Mouse (Mus musculus): Measurements from ENCODE around the gene Arhgef3.

Arhgef3 gene

GRCm38 (mm10) chr14:27344250-27344990 is 229.7 kb downstream of the Arhgef3 start:
- no peak for DNase-seq (ENCODE audit: low read depth)

- no peak for DNase-seq (ENCODE audit: low read depth)
Observed at GRCm38 (mm10) chr14:27345051-27345885, 230.6 kb downstream of the Arhgef3 start.

GRCm38 (mm10) chr14:27347224-27347623 is 232.5 kb downstream of the Arhgef3 start:
- no peak for DNase-seq (ENCODE audit: low read depth)

- DNase-seq (ENCODE audit: low read depth) = no peak
Observed at GRCm38 (mm10) chr14:27347666-27348065, 233.0 kb downstream of the Arhgef3 start.

- DNase-seq (ENCODE audit: low read depth) = no peak
Observed at GRCm38 (mm10) chr14:27348088-27348487, 233.4 kb downstream of the Arhgef3 start.

- DNase-seq (ENCODE audit: low read depth) = no peak
Observed at GRCm38 (mm10) chr14:27348656-27349055, 234.0 kb downstream of the Arhgef3 start.

- DNase-seq (ENCODE audit: low read depth) = no peak
Observed at GRCm38 (mm10) chr14:27349120-27349519, 234.4 kb downstream of the Arhgef3 start.

GRCm38 (mm10) chr14:27349828-27350729 is 235.4 kb downstream of the Arhgef3 start:
- DNase-seq (ENCODE audit: low read depth) = no peak

GRCm38 (mm10) chr14:27351051-27351475 is 236.4 kb downstream of the Arhgef3 start:
- no peak for DNase-seq (ENCODE audit: low read depth)

- peak; percentile 95 for DNase-seq (ENCODE audit: low read depth)
Observed at GRCm38 (mm10) chr14:27351476-27352079, 236.9 kb downstream of the Arhgef3 start.

GRCm38 (mm10) chr14:27352470-27352869 is 237.8 kb downstream of the Arhgef3 start:
- no peak for DNase-seq (ENCODE audit: low read depth)

GRCm38 (mm10) chr14:27355151-27355550 is 240.5 kb downstream of the Arhgef3 start:
- no peak for DNase-seq (ENCODE audit: low read depth)

GRCm38 (mm10) chr14:27355937-27356336 is 241.2 kb downstream of the Arhgef3 start:
- no peak for DNase-seq (ENCODE audit: low read depth)

- no peak for DNase-seq (ENCODE audit: low read depth)
Observed at GRCm38 (mm10) chr14:27357139-27357538, 242.4 kb downstream of the Arhgef3 start.

- DNase-seq (ENCODE audit: low read depth) = no peak
Observed at GRCm38 (mm10) chr14:27358202-27358601, 243.5 kb downstream of the Arhgef3 start.

- DNase-seq (ENCODE audit: low read depth) = no peak
Observed at GRCm38 (mm10) chr14:27360849-27361248, 246.2 kb downstream of the Arhgef3 start.

- DNase-seq (ENCODE audit: low read depth) = no peak
Observed at GRCm38 (mm10) chr14:27361514-27361913, 246.8 kb downstream of the Arhgef3 start.

- no peak for DNase-seq (ENCODE audit: low read depth)
Observed at GRCm38 (mm10) chr14:27364668-27365257, 250.1 kb downstream of the Arhgef3 start.

- no peak for DNase-seq (ENCODE audit: low read depth)
Observed at GRCm38 (mm10) chr14:27367117-27367711, 252.5 kb downstream of the Arhgef3 start.

- no peak for DNase-seq (ENCODE audit: low read depth)
Observed at GRCm38 (mm10) chr14:27368619-27369018, 253.9 kb downstream of the Arhgef3 start.

- DNase-seq (ENCODE audit: low read depth) = no peak
Observed at GRCm38 (mm10) chr14:27369503-27369902, 254.8 kb downstream of the Arhgef3 start.

All from fibroblast of lung, adult 2 months (primary cell).